Mouse (Mus musculus) brain, embryonic 14.5 days (tissue): ENCODE measurements around the gene Adck1.

Source experiments
- CTCF ChIP-seq: fragments of 200-500 bp; IDR thresholded peaks from 2 replicates; pipeline ENCODE4 v1.5.1; 2012; ENCODE audit warnings: inconsistent platforms, mild to moderate bottlenecking, moderate library complexity, borderline replicate concordance; ENCODE audit not compliant: insufficient read depth, insufficient read length; ENCODE audit errors: extremely low read depth
- POLR2A ChIP-seq: fragments of 200-500 bp; IDR thresholded peaks from 2 replicates; pipeline ENCODE4 v1.6.1; 2012; ENCODE audit warnings: mild to moderate bottlenecking, inconsistent platforms, borderline replicate concordance; ENCODE audit not compliant: poor library complexity, insufficient read depth, insufficient read length, severe bottlenecking; ENCODE audit errors: extremely low read depth

DNA sequence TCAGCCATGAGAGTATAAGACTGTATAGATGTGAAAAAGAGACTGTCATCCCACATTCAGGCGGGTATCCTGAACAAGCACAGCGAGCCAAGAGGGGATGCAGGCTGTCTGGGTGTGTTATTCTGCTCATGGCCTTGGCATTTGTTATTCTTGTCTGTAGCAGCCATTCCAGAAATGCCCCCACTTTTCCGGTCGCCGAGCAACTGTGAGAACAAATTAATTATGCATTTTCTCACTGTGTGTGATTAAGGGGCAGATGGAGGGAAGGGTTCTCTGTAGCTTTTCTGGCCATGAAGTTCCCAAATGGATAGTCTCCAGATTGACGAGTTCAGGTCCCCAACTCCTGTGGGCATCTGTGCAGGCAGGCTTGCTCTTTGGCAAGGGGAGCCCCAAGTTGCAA, 28.5 kb downstream of the Adck1 start:
- no peak for TF ChIP-seq POLR2A
- TF ChIP-seq CTCF = no peak
